ENCODE assay signal across 8 mouse cellular contexts in the genomic region with DNA sequence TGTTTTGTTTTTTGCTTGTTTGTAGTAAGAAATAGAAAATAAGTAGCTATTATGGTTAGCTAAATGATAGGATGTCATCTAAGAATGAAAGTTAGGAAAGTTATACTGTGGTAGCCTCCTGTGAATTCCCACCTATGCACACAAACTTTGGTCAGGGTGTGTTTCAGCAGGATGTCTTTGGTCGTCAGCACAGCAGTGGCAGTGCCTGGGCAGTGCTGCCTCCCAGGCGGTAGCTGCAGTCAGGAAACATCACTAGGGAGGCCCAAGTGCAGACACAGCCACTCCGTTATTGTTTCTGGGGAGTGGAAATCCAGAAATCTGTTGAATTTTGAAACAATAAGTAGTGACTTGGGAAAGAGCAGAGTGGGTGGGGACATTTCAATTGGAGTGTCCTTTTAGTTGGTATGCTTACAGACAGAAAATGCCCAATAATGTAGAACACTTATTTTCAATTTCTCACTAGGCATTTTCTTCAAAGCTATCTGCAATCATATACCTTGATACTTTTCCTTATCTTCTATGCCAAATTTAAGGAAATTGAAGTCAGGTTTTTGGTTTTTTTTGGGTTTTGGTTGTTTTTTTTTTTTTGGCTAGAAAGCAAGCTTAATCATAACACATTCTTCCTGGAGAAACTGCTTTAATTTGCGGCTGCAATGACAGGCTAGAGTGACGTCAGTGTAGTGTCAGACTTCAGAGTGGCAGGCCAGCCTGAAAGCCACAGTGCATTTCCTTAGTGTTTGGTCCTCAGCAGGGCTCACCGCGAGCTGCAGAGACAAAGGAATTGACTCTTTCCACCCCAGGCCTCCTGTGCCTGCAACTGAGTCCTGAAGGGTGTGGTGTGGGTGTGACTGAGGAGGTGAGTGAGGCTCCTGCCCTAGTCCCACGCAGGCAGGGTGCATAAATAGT.
DNase-seq lines count a peak whose midpoint lies in the region; ATAC-seq and TF ChIP-seq lines count a peak whose summit lies in the region.

No protein-coding gene starts in this region.

- H3K9ac ChIP-seq in neural tube, embryonic 11.5 days (ENCODE audit: low read length), result peak overlapping the region; percentile 26; the same call in 1 of the 2 replicates
- H3K9ac ChIP-seq in embryonic facial prominence, embryonic 12.5 days, result no peak overlapping the region
- H3K9ac ChIP-seq in hindbrain, embryonic 11.5 days (ENCODE audit: low read depth, low read length), result no peak overlapping the region
- H3K9ac ChIP-seq in liver, postnatal 0 days (replicated peaks), result no peak overlapping the region

- H3K27ac ChIP-seq in neural tube, embryonic 11.5 days (ENCODE audit: low read depth, low read length), result no peak overlapping the region
- peak overlapping the region; percentile 69; the same call in 1 of the 2 replicates for H3K27ac ChIP-seq in embryonic facial prominence, embryonic 12.5 days
- no peak overlapping the region for H3K27ac ChIP-seq in hindbrain, embryonic 11.5 days (ENCODE audit: low read depth, low read length)
- no peak overlapping the region for H3K27ac ChIP-seq in liver, postnatal 0 days (ENCODE audit: low read depth)

- no peak for TF ChIP-seq EP300 in liver, postnatal 0 days (IDR thresholded peaks at IDR 0.05; ENCODE audit: low read depth)

- 27% methylated on average over 8 of the region's 8 CpGs for WGBS in neural tube, embryonic 11.5 days
- 12% methylated on average over 8 of the region's 8 CpGs for WGBS in embryonic facial prominence, embryonic 12.5 days
- WGBS in hindbrain, embryonic 11.5 days, result 18% methylated on average over 8 of the region's 8 CpGs
- 21% methylated on average over 8 of the region's 8 CpGs for WGBS in liver, postnatal 0 days (ENCODE audit: insufficient replicate concordance)

- H3K36me3 ChIP-seq in neural tube, embryonic 11.5 days (ENCODE audit: control insufficient read depth, insufficient read depth, low read length), result no peaks in the 10 kb centered on the region
- no peaks in the 10 kb centered on the region for H3K36me3 ChIP-seq in embryonic facial prominence, embryonic 12.5 days
- H3K36me3 ChIP-seq in hindbrain, embryonic 11.5 days (ENCODE audit: control insufficient read depth, insufficient read depth, low read length), result no peaks in the 10 kb centered on the region
- no peaks in the 10 kb centered on the region for H3K36me3 ChIP-seq in liver, postnatal 0 days (replicated peaks; ENCODE audit: insufficient read depth, low read length)

- H3K27me3 ChIP-seq in neural tube, embryonic 11.5 days (ENCODE audit: control insufficient read depth, insufficient read depth, low read length), result no peaks in the 10 kb centered on the region
- H3K27me3 ChIP-seq in embryonic facial prominence, embryonic 12.5 days, result no peaks in the 10 kb centered on the region
- no peaks in the 10 kb centered on the region for H3K27me3 ChIP-seq in hindbrain, embryonic 11.5 days (ENCODE audit: control insufficient read depth, insufficient read depth, low read length)
- no peaks in the 10 kb centered on the region for H3K27me3 ChIP-seq in liver, postnatal 0 days (ENCODE audit: insufficient read depth, low read length)

- peaks cover 8% of the 10 kb centered on the region for H3K4me1 ChIP-seq in neural tube, embryonic 11.5 days (ENCODE audit: control insufficient read depth, insufficient read depth, low read length)
- peaks cover 46% of the 10 kb centered on the region for H3K4me1 ChIP-seq in embryonic facial prominence, embryonic 12.5 days
- peaks cover 3% of the 10 kb centered on the region; the same call in 1 of the 2 replicates for H3K4me1 ChIP-seq in hindbrain, embryonic 11.5 days (replicated peaks; ENCODE audit: control insufficient read depth, insufficient read depth, low read length)
- H3K4me1 ChIP-seq in liver, postnatal 0 days (ENCODE audit: insufficient read depth), result peaks cover 7% of the 10 kb centered on the region

- no peaks in the 10 kb centered on the region for H3K9me3 ChIP-seq in neural tube, embryonic 11.5 days (ENCODE audit: control insufficient read depth, low read length)
- H3K9me3 ChIP-seq in embryonic facial prominence, embryonic 12.5 days, result no peaks in the 10 kb centered on the region
- H3K9me3 ChIP-seq in hindbrain, embryonic 11.5 days (ENCODE audit: control insufficient read depth, low read length), result no peaks in the 10 kb centered on the region
- no peaks in the 10 kb centered on the region for H3K9me3 ChIP-seq in liver, postnatal 0 days (ENCODE audit: low read length)

- no peak for TF ChIP-seq CTCF in liver, postnatal 0 days (IDR thresholded peaks at IDR 0.05; ENCODE audit: low read depth)

- ATAC-seq in neural tube, embryonic 11.5 days (ENCODE audit: insufficient read depth, low FRiP score, low TSS enrichment), result no peak
- no peak for ATAC-seq in embryonic facial prominence, embryonic 12.5 days (ENCODE audit: insufficient number of reproducible peaks, insufficient read depth, low FRiP score, low TSS enrichment)
- peak; percentile 21; the same call in 1 of the 2 replicates for ATAC-seq in hindbrain, embryonic 11.5 days (ENCODE audit: low FRiP score)
- no peak for ATAC-seq in liver, postnatal 0 days
- ATAC-seq in neutrophil, adult 5-6 weeks (ENCODE audit: extremely low read depth, insufficient number of reproducible peaks, low FRiP score, poor library complexity, severe bottlenecking), result peak; percentile 63; the same call in 1 of the 2 replicates

- no peak overlapping the region for H3K4me3 ChIP-seq in neural tube, embryonic 11.5 days (ENCODE audit: low read depth, low read length)
- no peak overlapping the region for H3K4me3 ChIP-seq in embryonic facial prominence, embryonic 12.5 days
- H3K4me3 ChIP-seq in hindbrain, embryonic 11.5 days (ENCODE audit: low read depth, low read length), result no peak overlapping the region
- no peak overlapping the region for H3K4me3 ChIP-seq in liver, postnatal 0 days (ENCODE audit: low read depth, low read length)

- no peak overlapping the region for H3K4me2 ChIP-seq in neural tube, embryonic 11.5 days (ENCODE audit: low read depth)
- no peak overlapping the region for H3K4me2 ChIP-seq in embryonic facial prominence, embryonic 12.5 days (replicated peaks)
- H3K4me2 ChIP-seq in hindbrain, embryonic 11.5 days (replicated peaks; ENCODE audit: low read depth, low read length), result no peak overlapping the region
- 0 out of 2 replicates have a peak overlapping the region, but pooled peaks have one; percentile 3 for H3K4me2 ChIP-seq in liver, postnatal 0 days (ENCODE audit: low read depth, low read length)

- no peak for DNase-seq in neural tube, embryonic 11.5 days (ENCODE audit: low spot score)
- DNase-seq in neural tube, embryonic 10.5 days (ENCODE audit: extremely low spot score, low spot score), result no peak
- peak; percentile 43 for DNase-seq in hindbrain, embryonic 11.5 days (ENCODE audit: low spot score)
- no peak for DNase-seq in liver, postnatal 0 days
- no peak for DNase-seq in urinary bladder, postnatal 36 days (ENCODE audit: low spot score in 2 of 2)
- DNase-seq in ovary, postnatal 14 days (ENCODE audit: low spot score), result no peak

Comparison
In these comparisons a context has a peak if more than half of its experiments do, and no peak if none do; other contexts are left out.
1. ATAC-seq: peak in hindbrain, embryonic 11.5 days (single experiment) and neutrophil, adult 5-6 weeks (single experiment); none in neural tube, embryonic 11.5 days (single experiment), embryonic facial prominence, embryonic 12.5 days (single experiment) and liver, postnatal 0 days (single experiment).